Mouse (Mus musculus): ENCODE results near the gene Cacna1g. TPM values are rescaled to one million over a fixed set of nuclear protein-coding genes. Genes with fewer than 3 reads are reported as not detected.

Gene Cacna1g
- polyA plus RNA-seq (2016; fragmentation: Nextera tagmentation; extraction: Ambion mirVana): 31.6 and 37.2 TPM in 2 replicates

DNA sequence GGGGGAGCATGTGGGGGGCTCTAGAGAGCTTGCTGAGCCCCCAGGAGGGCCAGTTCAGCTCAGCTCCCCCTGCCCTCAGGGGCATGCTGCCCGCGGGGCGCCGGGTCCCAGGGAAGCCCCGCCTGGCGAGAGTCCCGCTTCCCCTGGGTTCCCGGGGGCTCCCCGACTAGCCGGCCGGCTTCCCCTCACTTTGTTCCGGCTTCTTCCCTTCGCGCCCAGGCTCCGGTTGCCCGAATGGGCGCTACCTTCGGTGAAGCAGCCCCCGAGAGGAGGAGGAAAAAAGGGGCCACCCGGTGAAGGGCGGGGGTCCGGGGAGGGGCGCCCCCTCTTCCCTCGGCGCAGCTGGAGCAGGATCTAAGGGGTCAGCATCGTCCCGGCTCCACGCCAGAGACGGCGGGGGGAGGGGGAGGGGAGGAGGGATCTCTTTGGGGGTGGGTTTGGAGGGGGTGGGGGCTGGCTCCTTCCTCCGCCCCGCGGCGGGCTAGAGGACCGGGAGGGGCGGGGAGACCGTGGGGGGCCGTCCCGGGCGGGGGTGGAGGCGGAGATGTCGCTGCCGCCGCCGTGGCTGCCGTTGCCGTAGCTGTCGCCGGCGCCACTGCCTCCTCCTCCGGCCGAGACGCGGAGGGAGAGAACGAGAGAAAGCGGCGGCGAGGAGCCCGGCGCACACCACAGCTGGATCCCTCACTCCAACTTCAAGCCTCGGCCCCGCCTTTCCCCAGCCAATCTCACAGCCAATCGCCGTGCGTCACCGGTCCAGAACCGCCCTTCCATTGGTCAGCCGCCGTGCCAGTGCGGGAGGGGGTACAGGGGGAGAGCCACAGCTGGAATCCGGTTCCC lies at the start of gene Cacna1g:
TSS of gene Cacna1g (minus strand) at position 492 of the 837 bp plus-strand sequence.
- Histone ChIP-seq H3K4me2 (replicated peaks) (peak within 1 kb of the TSS; percentile 80), H3K4me1 (peaks cover 40% of the 10 kb centered on the region), H3K27me3 (peaks cover 23% of the 10 kb centered on the region), H3K27ac (peak within 1 kb of the TSS; percentile 91), H3K9ac (peak within 1 kb of the TSS; percentile 95), H3K36me3 (no peaks in the 10 kb centered on the region), H3K9me3 (no peaks in the 10 kb centered on the region), H3K4me3 (peak within 1 kb of the TSS; percentile 90)
- WGBS: under 1% methylated on average over 47 of the region's 71 CpGs
- peak; percentile 89 for ATAC-seq (ENCODE audit: insufficient number of reproducible peaks, insufficient read depth, low FRiP score, low TSS enrichment)

GRCm38 (mm10) chr11:94521219-94521843 lies 47.3 kb upstream of the Cacna1g start, which contains the start of gene Mycbpap:
Gene Mycbpap, minus strand, starts transcription at chr11:94521742.
- 1% methylated on average over 42 of the region's 42 CpGs for WGBS
- H3K27me3 ChIP-seq: no peaks in the 10 kb centered on the region
- H3K4me2 ChIP-seq (replicated peaks): peak within 1 kb of the TSS; percentile 83
- H3K4me3 ChIP-seq: peak within 1 kb of the TSS; percentile 50
- no peak within 1 kb of the TSS for H3K27ac ChIP-seq
- H3K9ac ChIP-seq: peak within 1 kb of the TSS; percentile 59
- peaks cover 8% of the 10 kb centered on the region for H3K4me1 ChIP-seq
- no peaks in the 10 kb centered on the region for H3K9me3 ChIP-seq
- ATAC-seq (ENCODE audit: insufficient number of reproducible peaks, insufficient read depth, low FRiP score, low TSS enrichment): no peak
- H3K36me3 ChIP-seq: no peaks in the 10 kb centered on the region

DNA sequence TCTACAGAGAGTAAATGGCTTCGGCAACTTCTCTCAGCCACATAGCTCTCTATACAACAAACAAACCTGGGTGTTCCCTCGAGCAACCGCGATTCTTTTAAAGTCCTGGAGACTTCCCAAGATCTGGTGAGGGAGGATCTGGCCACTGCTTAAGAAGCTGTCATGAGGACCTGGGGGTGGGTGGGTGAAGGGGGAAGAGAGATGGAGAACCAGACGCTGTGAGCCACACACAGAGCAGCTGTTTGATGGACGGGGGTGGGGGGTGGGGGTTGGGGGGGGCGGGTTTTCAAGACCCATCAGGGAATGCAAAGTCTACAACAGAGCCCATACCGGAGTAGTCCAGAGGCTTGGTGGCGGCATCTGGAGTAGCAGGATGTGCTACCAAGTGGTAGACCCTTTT lies 39.5 kb upstream of the Cacna1g start:
- H3K9me3 ChIP-seq: 0 out of 2 replicates have a peak, but pooled peaks cover 3% of the 10 kb centered on the region
- ATAC-seq (ENCODE audit: insufficient number of reproducible peaks, insufficient read depth, low FRiP score, low TSS enrichment): no peak
- no peak overlapping the region for H3K4me3 ChIP-seq
- no peak overlapping the region for H3K4me2 ChIP-seq (replicated peaks)
- H3K36me3 ChIP-seq: no peaks in the 10 kb centered on the region
- H3K27ac ChIP-seq: no peak overlapping the region
- 61% methylated on average over 8 of the region's 9 CpGs for WGBS
- no peaks in the 10 kb centered on the region; the same call in 1 of the 2 replicates for H3K4me1 ChIP-seq
- no peaks in the 10 kb centered on the region for H3K27me3 ChIP-seq
- no peak overlapping the region for H3K9ac ChIP-seq

GRCm38 (mm10) chr11:94508976-94509375 lies 35.0 kb upstream of the Cacna1g start:
- no peak overlapping the region for H3K4me2 ChIP-seq (replicated peaks)
- 94% methylated on average over 10 of the region's 10 CpGs for WGBS
- no peak overlapping the region for H3K4me3 ChIP-seq
- H3K36me3 ChIP-seq: no peaks in the 10 kb centered on the region
- 0 out of 2 replicates have a peak, but pooled peaks cover 3% of the 10 kb centered on the region for H3K9me3 ChIP-seq
- no peaks in the 10 kb centered on the region for H3K27me3 ChIP-seq
- H3K4me1 ChIP-seq: no peaks in the 10 kb centered on the region
- no peak overlapping the region for H3K27ac ChIP-seq
- no peak overlapping the region for H3K9ac ChIP-seq
- ATAC-seq (ENCODE audit: insufficient number of reproducible peaks, insufficient read depth, low FRiP score, low TSS enrichment): no peak

DNA sequence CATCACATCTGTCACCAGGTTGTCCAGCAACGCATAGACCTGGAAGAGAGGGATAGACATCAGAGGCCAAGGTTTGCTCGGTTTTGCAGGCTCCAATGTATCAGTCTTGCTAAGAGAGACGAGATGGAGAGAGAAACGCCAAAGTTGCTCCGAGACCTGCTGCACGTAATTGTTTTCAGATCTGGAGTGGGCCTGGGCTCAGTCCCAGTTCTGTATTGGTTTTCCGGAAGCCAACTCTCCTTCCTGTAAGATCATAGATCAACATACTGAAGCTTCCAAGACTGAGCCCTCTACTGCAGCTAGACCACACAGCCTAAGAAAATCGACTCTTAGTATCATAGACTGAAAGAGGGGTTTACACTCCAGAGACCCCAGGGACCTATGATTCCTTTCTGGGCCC lies 27.5 kb upstream of the Cacna1g start:
- Histone ChIP-seq H3K4me1 (peaks cover 30% of the 10 kb centered on the region), H3K27me3 (peaks cover 10% of the 10 kb centered on the region; the same call in 1 of the 2 replicates), H3K4me3 (no peak overlapping the region), H3K36me3 (no peaks in the 10 kb centered on the region), H3K9me3 (no peaks in the 10 kb centered on the region), H3K9ac (no peak overlapping the region), H3K4me2 (replicated peaks) (no peak overlapping the region), H3K27ac (no peak overlapping the region)
- 77% methylated on average over 8 of the region's 8 CpGs for WGBS
- ATAC-seq (ENCODE audit: insufficient number of reproducible peaks, insufficient read depth, low FRiP score, low TSS enrichment): no peak

- Histone ChIP-seq H3K9me3 (no peaks in the 10 kb centered on the region), H3K4me2 (replicated peaks) (peak overlapping the region; percentile 62), H3K27ac (peak overlapping the region; percentile 41; the same call in 1 of the 2 replicates), H3K36me3 (no peaks in the 10 kb centered on the region), H3K4me3 (peak overlapping the region; percentile 39; the same call in 1 of the 2 replicates), H3K4me1 (peaks cover 30% of the 10 kb centered on the region), H3K9ac (peak overlapping the region; percentile 51), H3K27me3 (peaks cover 10% of the 10 kb centered on the region; the same call in 1 of the 2 replicates)
- 22% methylated on average over 8 of the region's 8 CpGs for WGBS
- ATAC-seq (ENCODE audit: insufficient number of reproducible peaks, insufficient read depth, low FRiP score, low TSS enrichment): no peak
These were observed 26.4 kb upstream of the Cacna1g start for GRCm38 (mm10) chr11:94500362-94500761.

- Histone ChIP-seq H3K27me3 (peaks cover 12% of the 10 kb centered on the region; the same call in 1 of the 2 replicates), H3K9me3 (no peaks in the 10 kb centered on the region), H3K9ac (peak within 1 kb of the TSS; percentile 51), H3K27ac (peak within 1 kb of the TSS; percentile 41; the same call in 1 of the 2 replicates), H3K4me2 (replicated peaks) (peak within 1 kb of the TSS; percentile 62), H3K4me1 (peaks cover 30% of the 10 kb centered on the region), H3K4me3 (peak within 1 kb of the TSS; percentile 39), H3K36me3 (no peaks in the 10 kb centered on the region)
- WGBS: under 1% methylated on average over 25 of the region's 26 CpGs
- 0 out of 2 replicates have a peak, but pooled peaks have one; percentile 10 for ATAC-seq (ENCODE audit: insufficient number of reproducible peaks, insufficient read depth, low FRiP score, low TSS enrichment)
These were observed 25.7 kb upstream of the Cacna1g start, which contains the start of gene Epn3 for GRCm38 (mm10) chr11:94499661-94500152. Gene Epn3, minus strand, starts transcription at chr11:94499974.

DNA sequence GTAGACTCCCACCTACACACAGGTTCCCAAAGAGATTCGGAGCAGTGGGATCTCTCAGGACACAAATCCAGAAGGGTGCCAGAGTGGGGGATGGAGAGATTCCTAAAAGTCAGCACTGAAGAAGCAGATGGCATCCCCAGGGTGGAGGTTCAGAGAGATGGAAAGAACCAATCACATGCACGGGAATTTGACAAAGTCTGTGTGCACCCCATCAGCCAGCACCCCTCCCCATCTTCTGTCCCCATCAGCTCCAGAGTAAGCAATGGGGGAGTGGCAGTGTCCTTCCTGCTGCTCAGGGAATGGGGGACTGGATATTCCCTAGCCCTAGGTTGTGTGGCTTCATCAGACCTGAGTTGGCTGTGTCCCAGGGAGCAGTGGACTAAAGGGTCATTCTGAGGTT lies 25.0 kb upstream of the Cacna1g start:
- peaks cover 14% of the 10 kb centered on the region; the same call in 1 of the 2 replicates for H3K27me3 ChIP-seq
- H3K4me1 ChIP-seq: peaks cover 30% of the 10 kb centered on the region
- H3K27ac ChIP-seq: peak overlapping the region; percentile 41; the same call in 1 of the 2 replicates
- peak overlapping the region; percentile 39 for H3K4me3 ChIP-seq
- H3K4me2 ChIP-seq (replicated peaks): peak overlapping the region; percentile 62
- 4% methylated on average over 2 of the region's 2 CpGs for WGBS
- no peak for ATAC-seq (ENCODE audit: insufficient number of reproducible peaks, insufficient read depth, low FRiP score, low TSS enrichment)
- peak overlapping the region; percentile 4; the same call in 1 of the 2 replicates for H3K9ac ChIP-seq
- H3K36me3 ChIP-seq: no peaks in the 10 kb centered on the region
- H3K9me3 ChIP-seq: no peaks in the 10 kb centered on the region

DNA sequence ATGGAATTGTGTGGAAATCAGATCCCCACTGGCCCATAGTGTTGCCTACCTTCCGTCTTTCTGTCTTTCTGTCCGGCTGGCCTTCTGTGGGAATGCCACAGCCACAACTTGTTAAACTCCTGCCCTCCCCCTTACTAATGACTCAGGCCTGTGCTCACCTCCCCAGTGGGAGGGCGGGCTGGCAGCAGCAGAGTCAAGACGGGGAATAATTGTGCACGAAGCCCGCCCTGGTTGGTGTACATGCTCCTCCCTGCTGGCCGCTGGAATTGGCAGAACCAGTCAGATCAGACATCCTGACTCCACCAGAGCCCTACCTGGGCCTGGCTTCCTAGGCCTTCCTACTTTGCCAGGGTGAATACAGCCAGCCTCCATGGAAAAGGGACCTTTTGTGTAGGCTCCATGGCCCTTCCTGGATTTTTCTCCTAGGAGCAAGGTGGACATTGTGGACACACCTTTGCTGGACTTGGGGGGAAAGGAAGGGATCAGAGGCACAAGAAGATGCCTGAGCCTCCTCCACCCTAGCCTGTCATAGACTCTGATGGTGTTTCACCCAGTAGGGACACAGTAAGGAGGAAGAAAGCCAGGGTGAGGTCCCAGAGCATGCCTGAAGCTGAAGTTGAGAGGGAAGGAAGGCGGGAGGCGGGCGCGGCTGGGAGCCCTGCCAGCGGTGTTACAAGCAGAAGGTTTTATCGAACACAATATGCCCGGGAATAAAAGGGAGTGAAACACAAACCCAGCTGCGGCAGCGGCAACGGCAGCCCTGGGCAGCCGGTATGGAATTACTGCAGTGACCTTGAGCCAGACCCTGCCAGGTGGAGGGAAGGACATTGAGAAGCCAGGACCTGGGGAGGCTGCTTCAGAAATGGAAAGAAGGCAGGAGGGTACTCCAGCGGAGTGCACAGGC lies 24.3 kb upstream of the Cacna1g start:
- Histone ChIP-seq H3K36me3 (no peaks in the 10 kb centered on the region), H3K9me3 (no peaks in the 10 kb centered on the region), H3K4me3 (peak overlapping the region; percentile 39), H3K27ac (peak overlapping the region; percentile 58), H3K27me3 (peaks cover 15% of the 10 kb centered on the region; the same call in 1 of the 2 replicates), H3K9ac (peak overlapping the region; percentile 4; the same call in 1 of the 2 replicates), H3K4me1 (peaks cover 30% of the 10 kb centered on the region), H3K4me2 (replicated peaks) (peak overlapping the region; percentile 62)
- 17% methylated on average over 19 of the region's 19 CpGs for WGBS
- no peak for ATAC-seq (ENCODE audit: insufficient number of reproducible peaks, insufficient read depth, low FRiP score, low TSS enrichment)

- H3K27me3 ChIP-seq: peaks cover 41% of the 10 kb centered on the region
- no peak overlapping the region for H3K4me3 ChIP-seq
- no peak overlapping the region for H3K9ac ChIP-seq
- no peak overlapping the region for H3K4me2 ChIP-seq (replicated peaks)
- peaks cover 41% of the 10 kb centered on the region for H3K4me1 ChIP-seq
- no peaks in the 10 kb centered on the region for H3K9me3 ChIP-seq
- no peaks in the 10 kb centered on the region for H3K36me3 ChIP-seq
- H3K27ac ChIP-seq: no peak overlapping the region
- 75% methylated on average over 3 of the region's 3 CpGs for WGBS
- no peak for ATAC-seq (ENCODE audit: insufficient number of reproducible peaks, insufficient read depth, low FRiP score, low TSS enrichment)
These were observed 21.4 kb upstream of the Cacna1g start for GRCm38 (mm10) chr11:94495415-94495814.

Measured in embryonic facial prominence, embryonic 12.5 days (tissue).